Mouse (Mus musculus): ENCODE measurements around the gene Pakap. TPM values are rescaled to one million over a fixed set of nuclear protein-coding genes. Genes with fewer than 3 reads are reported as not detected.

Gene Pakap
- polyA plus RNA-seq, 1 experiment = 7.1 TPM

- Histone ChIP-seq H3K79me2 (ENCODE audit: control insufficient read depth, insufficient read depth) (no peaks in the 10 kb centered on the region), H3K36me3 (ENCODE audit: control insufficient read depth, insufficient read depth) (no peaks in the 10 kb centered on the region), H3K79me3 (ENCODE audit: low read depth) (no peaks in the 10 kb centered on the region), H3ac (ENCODE audit: control insufficient read depth, insufficient read length, low read depth) (no peak overlapping the region), H3K4me3 (ENCODE audit: insufficient read depth, poor library complexity, severe bottlenecking) (no peak overlapping the region), H3K27me3 (ENCODE audit: control insufficient read depth, insufficient read depth, insufficient read length) (no peaks in the 10 kb centered on the region)
- TF ChIP-seq USF1 (IDR thresholded peaks at IDR 0.05; ENCODE audit: low read depth) (no peak), MYOG (IDR thresholded peaks at IDR 0.05; ENCODE audit: control insufficient read depth, extremely low read depth, insufficient read length) (no peak), MAX (IDR thresholded peaks at IDR 0.05) (no peak), FOSL1 (IDR thresholded peaks at IDR 0.05; ENCODE audit: insufficient read depth, low read length, poor library complexity, severe bottlenecking) (no peak), CTCF (IDR thresholded peaks at IDR 0.05; ENCODE audit: control insufficient read depth, insufficient read depth, insufficient read length) (no peak), CEBPB (IDR thresholded peaks at IDR 0.05; ENCODE audit: low read depth) (no peak), MYOD1 (IDR thresholded peaks at IDR 0.05; ENCODE audit: control insufficient read depth, insufficient read length, low read depth) (no peak)
Observed at GRCm38 (mm10) chr4:57675387-57675786, 107.4 kb downstream of the Pakap start.

- H3K79me2 ChIP-seq (ENCODE audit: control insufficient read depth, insufficient read depth) = no peaks in the 10 kb centered on the region
- H3K36me3 ChIP-seq (ENCODE audit: control insufficient read depth, insufficient read depth) = no peaks in the 10 kb centered on the region
- no peak overlapping the region for H3K4me3 ChIP-seq (ENCODE audit: insufficient read depth, poor library complexity, severe bottlenecking)
- H3K79me3 ChIP-seq (ENCODE audit: low read depth) = no peaks in the 10 kb centered on the region
- no peak overlapping the region for H3ac ChIP-seq (ENCODE audit: control insufficient read depth, insufficient read length, low read depth)
- no peaks in the 10 kb centered on the region for H3K27me3 ChIP-seq (ENCODE audit: control insufficient read depth, insufficient read depth, insufficient read length)
- TF ChIP-seq USF1 (IDR thresholded peaks at IDR 0.05; ENCODE audit: low read depth) (no peak), CTCF (IDR thresholded peaks at IDR 0.05; ENCODE audit: control insufficient read depth, insufficient read depth, insufficient read length) (no peak), MYOD1 (IDR thresholded peaks at IDR 0.05; ENCODE audit: control insufficient read depth, insufficient read length, low read depth) (no peak), MYOG (IDR thresholded peaks at IDR 0.05; ENCODE audit: control insufficient read depth, extremely low read depth, insufficient read length) (no peak)
Observed at GRCm38 (mm10) chr4:57677916-57678315, 109.9 kb downstream of the Pakap start.

GRCm38 (mm10) chr4:57678991-57679457, 111.0 kb downstream of the Pakap start:
- no peaks in the 10 kb centered on the region for H3K79me2 ChIP-seq (ENCODE audit: control insufficient read depth, insufficient read depth)
- no peaks in the 10 kb centered on the region for H3K79me3 ChIP-seq (ENCODE audit: low read depth)
- no peak overlapping the region for H3K4me3 ChIP-seq (ENCODE audit: insufficient read depth, poor library complexity, severe bottlenecking)
- TF ChIP-seq MAX (IDR thresholded peaks at IDR 0.05) (no peak), USF1 (IDR thresholded peaks at IDR 0.05; ENCODE audit: low read depth) (no peak), MYOG (IDR thresholded peaks at IDR 0.05; ENCODE audit: control insufficient read depth, extremely low read depth, insufficient read length) (no peak), MYOD1 (IDR thresholded peaks at IDR 0.05; ENCODE audit: control insufficient read depth, insufficient read length, low read depth) (no peak), CEBPB (IDR thresholded peaks at IDR 0.05; ENCODE audit: low read depth) (no peak), CTCF (IDR thresholded peaks at IDR 0.05; ENCODE audit: control insufficient read depth, insufficient read depth, insufficient read length) (no peak), FOSL1 (IDR thresholded peaks at IDR 0.05; ENCODE audit: insufficient read depth, low read length, poor library complexity, severe bottlenecking) (no peak)
- H3K27me3 ChIP-seq (ENCODE audit: control insufficient read depth, insufficient read depth, insufficient read length) = no peaks in the 10 kb centered on the region
- no peak overlapping the region for H3ac ChIP-seq (ENCODE audit: control insufficient read depth, insufficient read length, low read depth)
- H3K36me3 ChIP-seq (ENCODE audit: control insufficient read depth, insufficient read depth) = no peaks in the 10 kb centered on the region

- H3K36me3 ChIP-seq (ENCODE audit: control insufficient read depth, insufficient read depth) = no peaks in the 10 kb centered on the region
- no peak overlapping the region for H3K4me3 ChIP-seq (ENCODE audit: insufficient read depth, poor library complexity, severe bottlenecking)
- H3ac ChIP-seq (ENCODE audit: control insufficient read depth, insufficient read length, low read depth) = no peak overlapping the region
- no peaks in the 10 kb centered on the region for H3K79me2 ChIP-seq (ENCODE audit: control insufficient read depth, insufficient read depth)
- H3K79me3 ChIP-seq (ENCODE audit: low read depth) = no peaks in the 10 kb centered on the region
- no peaks in the 10 kb centered on the region for H3K27me3 ChIP-seq (ENCODE audit: control insufficient read depth, insufficient read depth, insufficient read length)
- TF ChIP-seq FOSL1 (IDR thresholded peaks at IDR 0.05; ENCODE audit: insufficient read depth, low read length, poor library complexity, severe bottlenecking) (no peak), MAX (IDR thresholded peaks at IDR 0.05) (no peak), CEBPB (IDR thresholded peaks at IDR 0.05; ENCODE audit: low read depth) (no peak)
Observed at GRCm38 (mm10) chr4:57680186-57680585, 112.2 kb downstream of the Pakap start.

GRCm38 (mm10) chr4:57681511-57681910, 113.5 kb downstream of the Pakap start:
- TF ChIP-seq MYOD1 (IDR thresholded peaks at IDR 0.05; ENCODE audit: control insufficient read depth, insufficient read length, low read depth) (no peak), CEBPB (IDR thresholded peaks at IDR 0.05; ENCODE audit: low read depth) (no peak), MAX (IDR thresholded peaks at IDR 0.05) (no peak), USF1 (IDR thresholded peaks at IDR 0.05; ENCODE audit: low read depth) (no peak), CTCF (IDR thresholded peaks at IDR 0.05; ENCODE audit: control insufficient read depth, insufficient read depth, insufficient read length) (no peak), MYOG (IDR thresholded peaks at IDR 0.05; ENCODE audit: control insufficient read depth, extremely low read depth, insufficient read length) (no peak), FOSL1 (IDR thresholded peaks at IDR 0.05; ENCODE audit: insufficient read depth, low read length, poor library complexity, severe bottlenecking) (no peak)
- Histone ChIP-seq H3K4me3 (ENCODE audit: insufficient read depth, poor library complexity, severe bottlenecking) (no peak overlapping the region), H3ac (ENCODE audit: control insufficient read depth, insufficient read length, low read depth) (no peak overlapping the region), H3K79me2 (ENCODE audit: control insufficient read depth, insufficient read depth) (no peaks in the 10 kb centered on the region), H3K27me3 (ENCODE audit: control insufficient read depth, insufficient read depth, insufficient read length) (no peaks in the 10 kb centered on the region), H3K36me3 (ENCODE audit: control insufficient read depth, insufficient read depth) (no peaks in the 10 kb centered on the region), H3K79me3 (ENCODE audit: low read depth) (no peaks in the 10 kb centered on the region)

- Histone ChIP-seq H3K27me3 (ENCODE audit: control insufficient read depth, insufficient read depth, insufficient read length) (no peaks in the 10 kb centered on the region), H3K79me3 (ENCODE audit: low read depth) (no peaks in the 10 kb centered on the region), H3K36me3 (ENCODE audit: control insufficient read depth, insufficient read depth) (no peaks in the 10 kb centered on the region), H3ac (ENCODE audit: control insufficient read depth, insufficient read length, low read depth) (no peak overlapping the region), H3K4me3 (ENCODE audit: insufficient read depth, poor library complexity, severe bottlenecking) (no peak overlapping the region), H3K79me2 (ENCODE audit: control insufficient read depth, insufficient read depth) (no peaks in the 10 kb centered on the region)
- TF ChIP-seq CTCF (IDR thresholded peaks at IDR 0.05; ENCODE audit: control insufficient read depth, insufficient read depth, insufficient read length) = no peak
- TF ChIP-seq MYOD1 (IDR thresholded peaks at IDR 0.05; ENCODE audit: control insufficient read depth, insufficient read length, low read depth) = no peak
- TF ChIP-seq MAX (IDR thresholded peaks at IDR 0.05) = no peak
- no peak for TF ChIP-seq MYOG (IDR thresholded peaks at IDR 0.05; ENCODE audit: control insufficient read depth, extremely low read depth, insufficient read length)
- TF ChIP-seq USF1 (IDR thresholded peaks at IDR 0.05; ENCODE audit: low read depth) = no peak
- no peak for TF ChIP-seq FOSL1 (IDR thresholded peaks at IDR 0.05; ENCODE audit: insufficient read depth, low read length, poor library complexity, severe bottlenecking)
- TF ChIP-seq CEBPB (IDR thresholded peaks at IDR 0.05; ENCODE audit: low read depth) = no peak
Observed at GRCm38 (mm10) chr4:57682341-57682740, 114.4 kb downstream of the Pakap start.
